Mouse (Mus musculus) frontal cortex, adult 2 months (tissue): ENCODE results near the gene Thrsp. TPM values are rescaled to one million over a fixed set of nuclear protein-coding genes. Genes with fewer than 3 reads are reported as not detected.
"Not testable (repeated sequence)": the region's sequence is repeated elsewhere in the genome, so short reads cannot be mapped to it uniquely, and the experiment has no call there.

Experiments used
- DNase-seq, 2 experiments: peaks; one replicate each; pipeline ENCODE4 v3.0.0; 2022; ENCODE audit warnings: low spot score in 1 of 2; ENCODE audit errors: extremely low spot score in 1 of 2
- polyA plus RNA-seq: library from polyadenylated mRNA; depleted of rRNA; stranded (reverse); fragments of >200 nt; gene quantifications from 2 replicates; pipeline ENCODE4 v1.2.3, GENCODE M21; 2012; rRNA removed

The Thrsp gene
- polyA plus RNA-seq = 34.7 and 44.7 TPM in 2 replicates

DNA sequence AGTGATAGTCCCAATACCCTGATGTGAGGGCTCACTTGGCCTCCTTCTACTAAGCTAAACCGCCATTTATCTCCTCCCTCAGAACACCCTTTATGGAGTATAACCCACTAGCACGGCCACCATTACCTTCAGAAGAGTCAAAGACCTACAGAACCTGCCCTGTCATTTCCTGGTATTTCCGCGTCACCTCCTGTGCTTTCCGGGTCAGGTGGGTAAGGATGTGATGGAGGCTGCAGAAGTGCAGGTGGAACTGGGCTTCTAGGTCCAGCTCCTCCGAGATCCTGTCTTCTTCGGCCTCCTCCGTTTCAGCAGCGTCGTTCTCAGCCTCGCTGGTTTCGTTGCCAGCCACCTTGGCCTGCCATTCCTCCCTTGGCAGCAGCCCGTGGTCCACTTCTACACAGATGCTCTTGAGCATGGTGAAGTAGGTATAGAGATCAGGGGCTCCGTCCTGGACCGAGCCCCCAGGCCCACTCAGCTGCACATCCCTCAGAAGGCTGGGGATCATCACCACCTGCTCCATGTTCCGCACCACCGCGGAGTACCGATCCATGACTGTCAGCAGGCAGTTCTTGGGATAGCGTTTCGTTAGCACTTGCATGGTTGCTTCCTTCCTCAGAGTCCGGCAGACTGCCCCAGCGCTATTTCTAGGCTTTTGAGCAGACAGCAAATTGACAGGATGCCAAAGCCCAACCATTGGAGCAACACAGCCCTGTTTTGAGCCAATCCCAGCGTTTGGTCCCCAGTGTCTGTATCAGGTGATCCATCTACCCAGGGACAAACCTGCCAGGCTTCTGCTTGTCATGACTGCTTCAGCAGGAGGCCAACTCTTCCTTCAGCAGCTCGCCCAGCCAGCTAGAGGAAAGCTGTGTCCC, at the start of gene Thrsp:
Gene Thrsp, minus strand, starts transcription at position 825 of the 872 bp plus-strand sequence.
- peak; percentile 69 to 82 for DNase-seq

DNA sequence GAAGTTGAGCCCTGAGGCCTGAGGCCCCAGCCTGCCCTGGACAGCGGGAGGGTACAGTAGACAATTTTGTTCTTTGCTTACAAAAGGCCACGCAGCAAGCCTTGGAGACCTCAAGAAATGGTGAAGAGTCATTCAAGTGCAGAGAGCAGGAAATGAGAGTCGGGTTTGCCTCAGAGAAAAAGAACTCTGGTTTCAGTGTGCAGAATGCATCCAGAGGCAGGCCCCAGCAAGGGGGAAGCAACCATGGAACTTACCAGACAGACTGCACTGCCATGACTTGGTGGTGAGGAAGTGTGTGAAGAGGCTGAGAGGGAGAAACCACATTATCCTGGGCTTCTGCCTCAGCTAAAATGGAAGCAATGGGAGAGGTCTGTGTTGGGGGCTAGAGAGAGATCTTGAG, 38.0 kb upstream of the Thrsp start:
- no peak for DNase-seq

GRCm38 (mm10) chr7:97454795-97455194, 37.3 kb upstream of the Thrsp start:
- DNase-seq = no peak

GRCm38 (mm10) chr7:97453141-97453921, 35.8 kb upstream of the Thrsp start:
- DNase-seq = no peak

GRCm38 (mm10) chr7:97452196-97452595, 34.7 kb upstream of the Thrsp start:
- DNase-seq = no peak

GRCm38 (mm10) chr7:97451023-97451422, 33.5 kb upstream of the Thrsp start, which contains the start of gene Kctd14:
Gene Kctd14 (plus strand): TSS chr7:97451323.
- not testable (repeated sequence) for DNase-seq

- DNase-seq = peak in 1 of 2 experiments; percentile 46
These were observed 29.6 kb upstream of the Thrsp start for GRCm38 (mm10) chr7:97447050-97447531.

DNA sequence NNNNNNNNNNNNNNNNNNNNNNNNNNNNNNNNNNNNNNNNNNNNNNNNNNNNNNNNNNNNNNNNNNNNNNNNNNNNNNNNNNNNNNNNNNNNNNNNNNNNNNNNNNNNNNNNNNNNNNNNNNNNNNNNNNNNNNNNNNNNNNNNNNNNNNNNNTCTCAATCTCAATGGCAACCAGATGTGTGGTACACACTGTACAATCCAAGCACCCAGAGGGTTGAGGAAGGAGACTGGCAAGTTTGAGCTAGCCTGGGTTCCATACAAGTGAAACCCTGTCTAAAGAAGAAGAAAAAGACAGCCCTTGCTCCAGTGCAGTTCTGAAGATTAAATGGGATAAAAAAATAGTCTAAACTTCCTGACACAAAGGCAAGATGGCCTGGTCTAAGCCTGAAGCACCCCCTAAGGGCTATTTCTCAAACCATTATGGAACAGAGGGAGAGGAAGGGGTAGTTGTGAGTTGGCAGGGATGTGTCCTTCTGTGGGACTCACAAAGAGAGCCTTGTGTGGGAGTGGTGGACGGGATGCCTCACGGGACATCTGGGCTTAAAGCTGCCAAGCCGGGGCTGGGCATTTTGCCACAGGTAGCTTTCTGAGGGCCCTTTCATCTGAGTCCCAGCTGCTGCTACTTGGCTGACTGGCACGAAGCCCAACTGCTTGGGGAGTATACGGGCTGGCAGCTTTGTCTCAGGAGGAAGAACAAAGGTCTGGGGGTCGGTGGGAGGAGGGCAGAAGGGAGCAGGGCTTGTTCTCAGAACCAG, 28.8 kb upstream of the Thrsp start:
- peak; percentile 90 to 94 for DNase-seq

- DNase-seq = no peak
These were observed 21.5 kb upstream of the Thrsp start for GRCm38 (mm10) chr7:97438986-97439385.

- DNase-seq = no peak
These were observed 17.0 kb upstream of the Thrsp start for GRCm38 (mm10) chr7:97434517-97434916.

DNA sequence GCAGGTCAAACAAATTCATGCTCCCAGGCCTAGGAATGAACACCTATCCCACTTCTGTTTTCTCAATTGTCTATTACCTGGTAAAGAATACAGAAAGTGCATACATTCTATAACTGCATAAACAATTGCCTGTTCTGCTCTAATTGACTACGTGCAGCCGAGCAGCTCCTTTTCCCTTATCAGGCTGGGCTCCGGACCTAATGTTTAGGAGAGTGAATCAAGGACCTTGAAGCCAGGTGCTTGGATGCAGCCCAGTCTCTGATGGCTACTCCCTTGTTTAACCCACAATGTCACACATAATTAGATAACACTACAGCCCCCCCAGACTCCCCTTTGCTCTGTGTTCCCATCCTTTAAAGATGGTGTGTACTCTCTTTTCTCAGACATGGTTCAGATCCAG, 16.0 kb upstream of the Thrsp start:
- DNase-seq = not testable (repeated sequence)

DNA sequence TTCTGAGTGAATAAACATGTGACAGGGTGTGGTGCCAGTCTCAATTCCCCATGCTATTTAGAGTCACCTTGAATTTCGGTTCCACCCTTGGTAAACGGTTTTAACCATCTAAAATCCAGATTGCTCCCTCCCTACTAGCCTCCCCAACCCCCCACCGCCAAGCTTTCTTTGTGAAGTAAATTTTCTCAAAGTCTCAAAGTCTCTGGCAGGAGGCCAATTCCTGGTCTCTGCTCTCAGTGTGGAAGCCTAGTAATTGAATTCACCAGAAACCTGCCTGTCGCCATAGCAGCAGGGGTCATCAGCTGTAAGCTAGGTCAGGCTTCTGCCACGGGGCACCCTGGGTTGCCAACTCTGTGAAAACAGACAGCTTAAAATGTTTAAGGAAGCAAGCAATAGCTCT, 12.2 kb upstream of the Thrsp start:
- peak in 1 of 2 experiments; percentile 27 for DNase-seq

- peak in 1 of 2 experiments; percentile 16 for DNase-seq
These were observed 10.4 kb upstream of the Thrsp start for GRCm38 (mm10) chr7:97427778-97428420.

DNA sequence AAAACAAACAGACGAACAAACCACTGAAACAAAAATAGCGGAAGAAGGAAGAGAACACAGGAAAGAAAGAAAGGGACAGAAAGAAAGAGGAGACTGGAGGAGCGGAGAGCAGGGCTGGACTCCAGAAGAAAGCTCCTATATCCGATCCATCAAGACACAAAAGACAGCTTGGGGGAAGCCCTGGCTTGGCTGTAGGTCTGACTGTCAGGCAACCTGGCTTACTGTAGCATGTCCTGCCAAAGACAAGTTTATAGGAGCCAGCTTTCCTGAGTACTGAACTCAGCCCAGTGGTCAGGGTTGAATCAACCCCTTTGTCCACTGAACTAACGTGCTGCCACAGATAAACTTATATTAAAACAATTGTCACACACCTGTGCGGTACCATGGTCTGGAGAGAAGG, 9.8 kb upstream of the Thrsp start:
- DNase-seq = no peak

- DNase-seq = no peak
These were observed 9.0 kb upstream of the Thrsp start for GRCm38 (mm10) chr7:97426566-97426965.

DNA sequence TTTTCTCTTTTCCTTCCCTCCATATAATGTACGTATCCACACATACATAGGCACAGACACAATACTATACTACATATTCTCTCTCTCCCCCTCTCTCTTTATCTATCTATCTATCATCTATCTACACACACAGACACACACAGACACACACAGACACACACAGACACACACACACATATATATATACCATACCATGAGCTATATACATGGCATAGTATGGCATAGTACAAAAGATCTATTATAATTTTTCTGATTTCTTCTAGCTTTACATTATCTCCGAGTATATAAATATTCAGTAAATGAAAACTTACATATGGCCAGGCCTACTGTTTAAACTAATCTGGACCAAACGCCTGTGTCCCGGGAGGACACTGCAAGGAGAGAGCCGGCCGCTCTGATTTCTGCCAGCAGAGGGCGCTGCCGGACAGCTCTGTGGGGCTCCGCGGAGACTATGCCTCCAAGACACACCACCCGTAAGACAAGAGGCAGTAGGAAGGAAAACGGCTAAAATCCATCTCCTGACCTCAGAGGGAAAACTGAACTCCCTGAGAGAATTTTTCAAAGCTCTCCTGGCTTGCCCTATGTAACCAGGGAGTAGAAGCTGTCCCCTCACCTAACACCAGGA, 7.2 kb upstream of the Thrsp start:
- DNase-seq = peak; percentile 58 to 94

GRCm38 (mm10) chr7:97423754-97424153, 6.2 kb upstream of the Thrsp start:
- DNase-seq = no peak

DNA sequence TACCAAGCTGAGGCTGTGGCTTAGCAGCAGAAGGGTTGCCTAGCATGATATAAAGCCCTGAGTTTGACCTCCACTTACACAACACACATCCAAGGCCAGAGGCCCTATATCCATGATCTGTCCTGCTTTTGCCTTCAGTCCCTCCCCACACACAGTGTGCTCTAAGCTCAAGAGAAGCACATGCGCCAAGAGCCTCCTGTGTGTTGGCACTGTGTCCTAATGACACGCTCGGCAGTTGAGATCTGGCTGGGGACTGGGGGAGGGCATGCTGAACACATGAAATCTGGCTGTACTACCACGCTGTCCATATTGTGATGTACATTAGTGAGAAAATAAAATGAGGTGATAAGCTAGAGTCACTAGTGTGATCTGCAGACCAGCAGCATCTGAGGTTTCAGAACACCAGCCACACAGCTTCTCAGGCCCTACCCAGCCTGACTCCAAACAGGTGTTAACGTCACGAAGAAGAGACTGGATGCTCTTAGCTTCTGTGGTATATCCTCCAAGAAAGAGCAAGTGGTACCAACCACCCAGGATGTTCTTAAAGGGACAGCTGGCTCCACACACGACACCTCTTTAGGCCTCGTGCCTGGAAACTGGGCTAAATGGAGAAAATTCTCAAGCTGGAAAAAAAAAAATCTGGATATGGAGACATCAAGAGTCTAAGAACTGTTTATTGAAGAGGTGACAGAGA, 3.6 kb upstream of the Thrsp start:
- DNase-seq = peak in 1 of 2 experiments; percentile 32

DNA sequence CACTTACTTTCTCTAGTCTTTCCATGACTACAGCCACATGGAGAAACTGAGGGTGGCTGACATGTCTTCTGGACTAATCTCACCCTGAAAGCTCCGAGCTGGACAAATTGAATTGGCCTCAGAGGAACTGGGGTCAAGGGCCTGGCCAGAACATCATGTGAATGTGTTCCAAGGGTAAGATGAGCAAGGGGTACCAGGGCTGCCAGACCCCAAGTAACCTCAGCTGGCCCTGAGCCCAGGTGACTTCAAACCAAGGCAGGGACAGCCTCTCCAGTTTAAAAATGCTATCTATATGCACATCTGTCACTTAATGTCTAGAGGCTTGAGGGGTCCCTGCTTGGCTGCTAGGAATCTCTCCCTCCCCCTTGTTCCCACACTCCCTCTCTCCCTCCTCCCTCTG, 2.9 kb upstream of the Thrsp start:
- DNase-seq = no peak
